Mouse (Mus musculus) MEL (cell line): ENCODE results near the gene Dolpp1.

Experiments
- CHD1 ChIP-seq: IDR thresholded peaks from 2 replicates; pipeline ENCODE4 v1.6.1; 2012; ENCODE audit warnings: low read depth, mild to moderate bottlenecking, inconsistent platforms, low read length, improper control_type of control experiment
- CHD2 ChIP-seq: IDR thresholded peaks from 2 replicates; pipeline ENCODE4 v1.6.1; 2011; ENCODE audit warnings: low read length, improper control_type of control experiment
- CTCF ChIP-seq, 3 experiments: IDR thresholded peaks in 2 of 3; conservative IDR thresholded peaks in 1 of 3; 2 replicates each; pipeline ENCODE4 v1.5.1; 2011 to 2012; ENCODE audit warnings: low read length in 3 of 3, low read depth in 2 of 3, mild to moderate bottlenecking in 2 of 3, improper control_type of control experiment in 1 of 3, inconsistent platforms in 1 of 3, mixed read lengths in 1 of 3, moderate library complexity in 1 of 3; ENCODE audit not compliant: control insufficient read depth in 1 of 3, insufficient read depth in 1 of 3, poor library complexity in 1 of 3, severe bottlenecking in 1 of 3
- E2F4 ChIP-seq: IDR thresholded peaks from 2 replicates; pipeline ENCODE4 v1.6.1; 2011; ENCODE audit warnings: low read depth, low read length, improper control_type of control experiment, borderline replicate concordance
- EP300 ChIP-seq, 2 experiments: IDR thresholded peaks; 2 replicates each; pipeline ENCODE4 v1.6.1; 2011; ENCODE audit warnings: improper control_type of control experiment in 2 of 2, low read length in 2 of 2, low read depth in 1 of 2, mild to moderate bottlenecking in 1 of 2
- JUND ChIP-seq: IDR thresholded peaks from 2 replicates; pipeline ENCODE4 v1.6.1; 2011; ENCODE audit warnings: low read depth, mild to moderate bottlenecking, improper control_type of control experiment, low read length
- POLR2A ChIP-seq, 2 experiments: IDR thresholded peaks; 2 replicates each; pipeline ENCODE4 v1.6.1; 2011 to 2012; ENCODE audit warnings: low read length in 2 of 2, mild to moderate bottlenecking in 2 of 2, control low read depth in 1 of 2, improper control_type of control experiment in 1 of 2, low read depth in 1 of 2, moderate library complexity in 1 of 2; ENCODE audit not compliant: control insufficient read depth in 1 of 2, insufficient read depth in 1 of 2, poor library complexity in 1 of 2
- POLR2AphosphoS2 ChIP-seq: IDR thresholded peaks from 2 replicates; pipeline ENCODE4 v1.6.1; 2011; ENCODE audit warnings: low read length, improper control_type of control experiment
- POLR2AphosphoS5 ChIP-seq: IDR thresholded peaks from 2 replicates; pipeline ENCODE4 v1.6.1; 2012; ENCODE audit warnings: low read depth, borderline replicate concordance, mild to moderate bottlenecking, inconsistent platforms, low read length, moderate library complexity, mixed read lengths
- SIN3A ChIP-seq: IDR thresholded peaks from 2 replicates; pipeline ENCODE4 v1.6.1; 2012; ENCODE audit warnings: low read length, improper control_type of control experiment, inconsistent platforms
- TAL1 ChIP-seq: IDR thresholded peaks from 2 replicates; pipeline ENCODE4 v1.6.1; 2012; ENCODE audit warnings: mild to moderate bottlenecking, inconsistent platforms, low read length, moderate library complexity, mixed read lengths
- TCF12 ChIP-seq: IDR thresholded peaks from 2 replicates; pipeline ENCODE4 v1.6.1; 2014; ENCODE audit warnings: low read depth, mild to moderate bottlenecking, inconsistent platforms, low read length, improper control_type of control experiment, moderate library complexity
- USF1 ChIP-seq: IDR thresholded peaks from 2 replicates; pipeline ENCODE4 v1.6.1; 2014; ENCODE audit warnings: low read depth, mild to moderate bottlenecking, inconsistent platforms, low read length, improper control_type of control experiment, moderate library complexity
- ZNF384 ChIP-seq: IDR thresholded peaks from 2 replicates; pipeline ENCODE4 v1.6.1; 2012; ENCODE audit warnings: low read depth, mild to moderate bottlenecking, inconsistent platforms, low read length, improper control_type of control experiment

- no peak for TF ChIP-seq USF1
- no peak for TF ChIP-seq TCF12
- TF ChIP-seq CTCF (IDR thresholded peaks at IDR 0.05 in 2 of 3, conservative IDR thresholded peaks at IDR 0.05 in 1 of 3; ENCODE audit: control insufficient read depth in 1 of 3, insufficient read depth in 1 of 3, low read depth in 2 of 3, low read length in 3 of 3, poor library complexity in 1 of 3, severe bottlenecking in 1 of 3) = no peak
- no peak for TF ChIP-seq POLR2AphosphoS5
- TF ChIP-seq POLR2AphosphoS2 = no peak
- no peak for TF ChIP-seq ZNF384
- TF ChIP-seq CHD1 = no peak
- no peak for TF ChIP-seq JUND
- no peak for TF ChIP-seq EP300 (IDR thresholded peaks at IDR 0.05; ENCODE audit: low read depth in 1 of 2, low read length in 2 of 2)
- TF ChIP-seq E2F4 = no peak
- no peak for TF ChIP-seq POLR2A (IDR thresholded peaks at IDR 0.05; ENCODE audit: control insufficient read depth in 1 of 2, insufficient read depth in 1 of 2, low read depth in 1 of 2, low read length in 2 of 2, poor library complexity in 1 of 2)
- no peak for TF ChIP-seq SIN3A
- TF ChIP-seq TAL1 = no peak
- TF ChIP-seq CHD2 = no peak
Observed at GRCm38 (mm10) chr2:30437791-30438190, 45.7 kb downstream of the Dolpp1 start.
